Mouse (Mus musculus) olfactory bulb, adult 2 months (tissue): ENCODE results near the gene Gucd1.

ENCODE experiments used
- CTCF ChIP-seq: fragments of 200-500 bp; IDR thresholded peaks from 2 replicates; pipeline ENCODE4 v1.5.1; 2012; ENCODE audit warnings: low read depth, mild to moderate bottlenecking, low read length, moderate library complexity; ENCODE audit not compliant: insufficient read depth
- POLR2A ChIP-seq: fragments of 200-500 bp; IDR thresholded peaks from 2 replicates; pipeline ENCODE4 v1.6.1; 2012; ENCODE audit warnings: mild to moderate bottlenecking, low read depth, low read length, moderate library complexity; ENCODE audit not compliant: insufficient read depth

DNA sequence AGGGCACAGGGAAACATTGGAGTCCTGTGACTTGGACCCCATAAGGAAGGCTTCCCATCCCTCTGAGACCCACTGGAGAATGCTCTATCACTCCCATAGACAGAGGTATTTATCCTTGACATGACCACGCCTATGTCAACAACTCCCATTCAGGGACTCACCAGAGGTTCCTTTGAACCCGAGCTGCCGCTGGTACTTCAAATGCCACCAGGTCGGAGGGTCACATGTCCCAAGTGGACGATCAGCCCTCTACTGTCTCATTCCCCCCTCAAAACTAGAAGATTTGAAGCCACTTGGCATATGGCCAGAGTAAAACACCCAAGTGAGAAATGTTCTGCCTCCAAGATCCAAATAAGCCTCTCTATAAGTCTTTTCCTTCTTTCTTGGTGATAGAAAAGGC lies 43.2 kb downstream of the Gucd1 start:
- TF ChIP-seq CTCF (no peak), POLR2A (no peak)
